In the genomic region with DNA sequence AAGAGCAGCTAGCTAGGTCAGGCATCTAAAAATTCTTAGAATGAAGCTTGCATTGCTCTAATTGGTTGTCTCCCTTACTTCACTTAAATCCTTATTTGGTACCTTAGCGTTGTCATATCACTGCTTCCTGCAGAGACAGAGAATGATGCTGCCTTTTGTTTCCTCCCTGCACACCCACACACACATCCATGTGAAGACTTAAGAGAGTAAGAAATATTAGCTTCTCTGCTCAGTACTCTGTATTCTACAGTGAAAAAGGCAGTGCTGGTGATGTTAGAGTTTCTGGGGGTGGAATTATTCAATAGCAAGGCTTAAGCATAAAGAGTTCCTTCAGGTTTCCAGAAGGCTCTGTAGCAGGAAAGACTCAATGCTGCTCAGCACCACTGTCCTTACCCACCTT, we compare ENCODE assay signal across 11 mouse cellular contexts.
"Had no signal": no experiment of that assay in that cellular context is flagged by ENCODE, and none has a peak within 500 bp of the region (broad histone marks: within the 10 kb centered on the region; RNA-seq: fewer than 3 reads in every experiment).

No protein-coding gene starts in this region.

- DNase-seq: kidney, adult 2 months; kidney, postnatal 25 days; layer of hippocampus, adult 9-11 months; liver, postnatal 0 days; lung, embryonic 14.5 days; thymus, adult 2 months; thymus, postnatal 14 days; thymus, postnatal 4 days had no signal

- ATAC-seq: intestine, postnatal 0 days; liver, postnatal 0 days; lung, postnatal 0 days; midbrain, embryonic 15.5 days had no signal
